Mouse (Mus musculus) G1E (cell line): ENCODE data around the gene Coro2b. TPM values are rescaled to one million over a fixed set of nuclear protein-coding genes. Genes with fewer than 3 reads are reported as not detected.

Source experiments
- ATAC-seq: 2 replicates; pipeline ENCODE4 v1.8.0; 2016; ENCODE audit warnings: mild to moderate bottlenecking; ENCODE audit not compliant: insufficient number of reproducible peaks, poor library complexity, low FRiP score, severe bottlenecking; ENCODE audit errors: extremely low read depth
- DNase-seq: peaks from one replicate; pipeline ENCODE4 v3.0.0; 2012; ENCODE audit warnings: low spot score
- H3K27me3 ChIP-seq: 2 replicates; pipeline ENCODE4 v1.6.1; 2012; ENCODE audit warnings: mild to moderate bottlenecking, low read length, inconsistent platforms; ENCODE audit not compliant: insufficient read depth
- H3K36me3 ChIP-seq: replicated peaks from 2 replicates; pipeline ENCODE3; 2012; ENCODE audit warnings: mild to moderate bottlenecking, inconsistent platforms
- H3K4me1 ChIP-seq: 2 replicates; pipeline ENCODE4 v1.6.1; 2012; ENCODE audit warnings: low read depth, low read length, inconsistent platforms, mixed read lengths; ENCODE audit not compliant: insufficient read depth
- H3K4me3 ChIP-seq: 2 replicates; pipeline ENCODE4 v1.5.1; 2012; ENCODE audit warnings: low read depth, mild to moderate bottlenecking, inconsistent platforms, low read length, moderate library complexity, mixed read lengths
- H3K9me3 ChIP-seq: replicated peaks from 2 replicates; pipeline ENCODE4 v1.6.1; 2012; ENCODE audit warnings: inconsistent platforms
- CTCF ChIP-seq: IDR thresholded peaks from 2 replicates; pipeline ENCODE4 v1.5.1; 2012; ENCODE audit warnings: low read depth, low read length, inconsistent platforms, mixed read lengths
- GATA1 ChIP-seq: IDR thresholded peaks from 2 replicates; pipeline ENCODE4 v1.6.1; 2012; ENCODE audit warnings: borderline replicate concordance, low read length, inconsistent platforms, mixed read lengths
- GATA2 ChIP-seq: IDR thresholded peaks from 2 replicates; pipeline ENCODE4 v1.6.1; 2012; ENCODE audit warnings: low read depth, low read length, inconsistent platforms, borderline replicate concordance
- POLR2AphosphoS5 ChIP-seq: IDR thresholded peaks from 2 replicates; pipeline ENCODE4 v1.6.1; 2012; ENCODE audit warnings: low read depth, low read length, inconsistent platforms; ENCODE audit not compliant: insufficient replicate concordance
- TAL1 ChIP-seq: conservative IDR thresholded peaks from 2 replicates; pipeline ENCODE4 v1.6.1; 2012; ENCODE audit warnings: low read depth, low read length, inconsistent platforms, mixed read lengths
- polyA plus RNA-seq: library from polyadenylated mRNA; stranded (reverse); fragments of >175 nt; gene quantifications from 2 replicates; pipeline ENCODE4 v1.2.3, GENCODE M21; 2012
- total RNA-seq, 2 experiments: library from RNA; stranded (forward) in 1 of 2; stranded (reverse) in 1 of 2; fragments of 200-1000 nt in 1 of 2; fragments of >200 nt in 1 of 2; fragmentation: Nextera tagmentation in 1 of 2; gene quantifications; 2 replicates each; pipeline ENCODE4 v1.2.3; 2014 to 2017

The Coro2b gene
- total and polyA plus RNA-seq, 3 experiments, result 0.16 TPM; not detected in 2

DNA sequence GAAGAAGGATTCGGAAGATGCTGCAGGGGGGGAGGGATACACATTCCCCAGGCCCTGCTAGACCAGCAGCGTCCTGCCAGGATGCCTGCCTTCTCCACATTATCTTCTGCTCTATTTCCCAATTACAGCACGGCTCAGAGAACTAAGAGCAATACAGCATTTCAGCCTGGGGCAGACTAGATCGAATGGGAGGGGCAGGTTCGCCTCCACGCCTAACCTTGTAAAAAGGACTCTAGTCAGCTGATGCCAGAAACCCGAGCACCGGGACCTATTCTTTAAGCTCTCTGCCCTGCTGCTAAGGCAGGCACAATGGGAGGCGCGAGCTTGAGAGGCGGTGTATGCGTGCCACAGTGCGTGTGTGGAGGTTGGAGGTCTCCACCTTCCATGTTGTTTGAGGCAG lies 67.7 kb downstream of the Coro2b start:
- Histone ChIP-seq H3K4me3 (no peak overlapping the region), H3K9me3 (no peaks in the 10 kb centered on the region), H3K36me3 (no peaks in the 10 kb centered on the region), H3K27me3 (peaks cover 46% of the 10 kb centered on the region), H3K4me1 (no peaks in the 10 kb centered on the region)
- TF ChIP-seq GATA2 (no peak), CTCF (no peak), GATA1 (no peak), POLR2AphosphoS5 (no peak), TAL1 (no peak)
- DNase-seq (no peak), ATAC-seq (no peak)

DNA sequence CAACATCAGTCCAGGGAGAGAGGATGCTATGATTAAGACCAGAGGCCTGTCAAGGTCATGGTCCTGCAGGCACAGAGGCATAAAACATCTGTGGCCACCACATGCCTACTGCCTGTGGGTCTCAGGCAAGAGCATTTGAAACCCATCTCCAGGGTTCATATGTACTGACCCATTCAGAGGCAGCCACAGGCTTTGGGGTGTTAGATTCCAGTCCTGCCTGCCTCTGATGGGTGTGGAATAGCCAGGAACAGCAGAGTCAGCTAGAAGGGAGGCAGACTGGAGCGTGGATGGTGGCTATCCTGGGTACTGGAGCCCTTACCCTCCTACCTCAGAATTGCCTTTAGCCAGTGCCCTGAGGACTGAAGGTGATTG lies 69.4 kb downstream of the Coro2b start:
- no peak overlapping the region for H3K4me3 ChIP-seq
- TF ChIP-seq GATA1, result no peak
- TF ChIP-seq CTCF, result no peak
- TF ChIP-seq POLR2AphosphoS5, result no peak
- no peak for TF ChIP-seq GATA2
- peaks cover 58% of the 10 kb centered on the region for H3K27me3 ChIP-seq
- no peak for DNase-seq
- no peaks in the 10 kb centered on the region for H3K9me3 ChIP-seq
- no peaks in the 10 kb centered on the region for H3K4me1 ChIP-seq
- no peak for ATAC-seq
- no peaks in the 10 kb centered on the region for H3K36me3 ChIP-seq

DNA sequence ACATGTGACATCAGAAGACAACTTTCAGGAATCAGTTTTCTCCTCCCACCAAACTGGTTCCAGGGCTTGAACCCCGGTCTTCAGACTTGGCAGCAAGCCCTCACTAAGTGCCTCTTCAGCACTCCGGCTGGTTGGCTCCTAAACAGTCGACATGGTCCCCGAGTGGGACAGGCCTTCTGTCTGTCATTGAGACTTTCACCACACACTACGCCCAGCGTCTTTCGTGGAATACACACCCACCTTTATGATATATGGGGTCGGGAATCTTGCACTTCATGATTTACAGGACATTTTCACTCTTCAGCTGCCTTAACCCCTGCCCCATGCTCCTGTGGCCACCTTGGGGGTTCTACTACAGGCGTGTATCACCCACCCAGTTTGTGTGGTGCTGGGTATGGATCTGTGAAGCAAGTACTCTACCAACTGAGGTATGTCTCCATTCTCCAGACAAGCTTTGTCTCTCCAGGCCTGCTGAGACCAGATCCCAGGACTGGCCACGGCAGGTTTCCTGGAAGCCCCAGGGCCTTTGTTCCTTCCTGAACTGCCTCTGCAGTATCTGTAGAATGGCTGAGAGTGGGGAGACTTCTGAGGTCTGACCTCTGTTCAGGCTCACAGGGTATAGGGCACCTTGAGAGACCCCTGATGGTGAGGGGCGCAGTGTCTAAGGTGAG lies 70.0 kb downstream of the Coro2b start:
- no peak for DNase-seq
- Histone ChIP-seq H3K4me3 (no peak overlapping the region), H3K27me3 (peaks cover 56% of the 10 kb centered on the region), H3K9me3 (no peaks in the 10 kb centered on the region), H3K36me3 (no peaks in the 10 kb centered on the region), H3K4me1 (no peaks in the 10 kb centered on the region)
- TF ChIP-seq GATA1, result no peak
- TF ChIP-seq CTCF, result no peak
- TF ChIP-seq POLR2AphosphoS5, result no peak
- no peak for TF ChIP-seq TAL1
- TF ChIP-seq GATA2, result no peak
- ATAC-seq, result no peak

DNA sequence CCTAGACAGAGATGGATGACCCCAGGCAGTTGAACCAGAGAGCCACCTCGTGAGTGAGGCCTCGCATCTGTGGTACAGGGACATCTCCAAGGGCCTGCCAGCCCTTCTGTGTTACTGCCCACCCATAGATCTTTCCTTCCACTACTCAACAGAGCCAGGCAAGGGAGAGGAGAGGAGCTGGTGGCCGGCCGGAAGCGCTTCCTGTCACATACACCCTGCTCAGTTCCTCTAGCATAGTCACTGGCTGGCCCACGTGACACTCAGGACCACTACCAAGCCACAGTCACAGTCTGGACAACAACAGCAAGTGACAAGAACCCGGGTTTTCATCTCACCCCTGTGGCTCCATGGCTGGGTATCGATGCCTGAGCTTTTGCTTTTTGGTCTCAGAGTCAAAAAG lies 70.8 kb downstream of the Coro2b start:
- H3K4me1 ChIP-seq, result no peaks in the 10 kb centered on the region
- no peaks in the 10 kb centered on the region for H3K9me3 ChIP-seq
- H3K4me3 ChIP-seq, result no peak overlapping the region
- peaks cover 55% of the 10 kb centered on the region for H3K27me3 ChIP-seq
- TF ChIP-seq GATA2 (no peak), POLR2AphosphoS5 (no peak), TAL1 (no peak), GATA1 (no peak), CTCF (no peak)
- DNase-seq (no peak), ATAC-seq (no peak)
- no peaks in the 10 kb centered on the region for H3K36me3 ChIP-seq

DNA sequence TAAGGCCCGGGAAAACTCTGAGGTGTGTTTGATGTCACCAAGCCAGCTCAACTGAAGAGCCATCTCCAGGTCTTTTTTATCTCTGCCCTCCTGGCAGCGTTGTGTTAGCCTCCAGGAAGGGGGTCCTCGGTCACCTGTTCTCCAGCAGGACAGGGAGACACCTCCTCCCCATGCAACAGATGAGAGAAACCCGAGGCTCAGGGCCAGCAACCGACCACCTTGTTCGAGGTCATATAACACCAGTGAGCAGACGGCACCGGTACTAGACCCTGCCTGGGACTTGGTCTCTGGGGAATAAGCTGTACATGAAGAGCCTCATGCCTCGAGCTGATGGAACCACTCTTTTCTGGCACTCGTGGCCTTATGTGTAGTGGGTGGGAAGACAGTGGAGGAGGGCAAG lies 72.1 kb downstream of the Coro2b start:
- H3K4me1 ChIP-seq, result no peaks in the 10 kb centered on the region
- DNase-seq (no peak), ATAC-seq (no peak)
- no peaks in the 10 kb centered on the region for H3K9me3 ChIP-seq
- H3K27me3 ChIP-seq, result peaks cover 62% of the 10 kb centered on the region
- no peak overlapping the region for H3K4me3 ChIP-seq
- H3K36me3 ChIP-seq, result no peaks in the 10 kb centered on the region
- TF ChIP-seq GATA1, result no peak
- TF ChIP-seq CTCF, result no peak
- TF ChIP-seq TAL1, result no peak
- TF ChIP-seq GATA2, result no peak
- no peak for TF ChIP-seq POLR2AphosphoS5

DNA sequence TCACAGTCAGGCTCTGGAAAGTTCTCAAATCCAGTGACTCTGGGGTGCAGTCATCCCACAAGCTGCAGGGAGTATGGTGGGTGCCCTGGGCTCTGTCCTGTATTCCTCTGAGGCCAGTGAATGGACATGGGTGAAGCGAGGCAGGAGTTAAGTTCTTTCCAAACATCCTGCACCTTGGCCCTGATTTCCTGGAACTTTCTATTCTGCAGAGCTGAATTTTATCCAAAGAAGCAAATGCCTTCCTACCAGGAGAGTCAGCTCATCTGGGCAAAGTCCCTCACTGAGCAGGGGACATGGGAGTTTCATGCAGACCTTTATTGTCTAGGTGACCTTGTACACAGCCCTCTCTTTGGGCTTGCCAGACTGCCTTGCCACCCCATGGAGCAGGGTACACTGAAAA lies 75.1 kb downstream of the Coro2b start:
- Histone ChIP-seq H3K4me3 (no peak overlapping the region), H3K27me3 (peaks cover 49% of the 10 kb centered on the region), H3K9me3 (no peaks in the 10 kb centered on the region), H3K36me3 (no peaks in the 10 kb centered on the region), H3K4me1 (no peaks in the 10 kb centered on the region)
- TF ChIP-seq POLR2AphosphoS5 (no peak), TAL1 (no peak), CTCF (no peak), GATA2 (no peak), GATA1 (no peak)
- DNase-seq (no peak), ATAC-seq (no peak)
